Mouse (Mus musculus): ENCODE data around the gene Gjb6. TPM values are rescaled to one million over a fixed set of nuclear protein-coding genes. Genes with fewer than 3 reads are reported as not detected.

Gjb6 gene
- not detected for polyA plus RNA-seq (2014; fragmentation: Illumina TruSeq; extraction: RNeasy Lipid Tissue Mini Kit (QIAGEN cat#74804); ENCODE audit: low read depth, low replicate concordance)

DNA sequence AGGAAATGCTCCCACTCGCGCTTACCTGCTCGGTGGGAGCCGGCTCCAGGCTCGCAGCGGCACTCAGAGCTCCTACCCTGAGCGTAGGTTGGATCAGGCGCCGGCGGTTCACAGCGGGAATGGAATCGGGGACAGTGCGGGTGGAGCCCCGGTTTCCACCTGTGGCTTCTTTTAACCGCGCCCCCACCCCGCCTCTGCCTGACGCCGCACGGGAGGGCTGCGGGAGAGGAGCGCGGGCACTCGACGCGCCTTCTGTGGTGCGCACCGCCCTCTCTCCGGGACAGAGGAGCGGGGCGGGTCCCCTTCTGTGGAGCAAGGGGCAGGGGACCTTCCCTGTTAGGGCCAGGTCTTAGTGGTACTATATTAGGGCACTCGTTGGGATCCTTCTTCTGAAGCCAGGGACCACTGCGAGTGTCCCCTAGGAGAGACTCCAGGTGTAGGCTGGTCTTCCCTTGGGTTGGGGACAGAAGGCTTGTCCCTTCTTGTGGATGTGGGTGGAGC is at the start of gene Gjb6:
Gjb6 (minus strand) TSS at position 451 of the 501 bp plus-strand sequence.

GRCm38 (mm10) chr14:57115823-57116544 is 17.4 kb downstream of the Gjb6 start, which contains the start of gene Gm4491:
TSS of gene Gm4491 (minus strand) at chr14:57115883.

DNA sequence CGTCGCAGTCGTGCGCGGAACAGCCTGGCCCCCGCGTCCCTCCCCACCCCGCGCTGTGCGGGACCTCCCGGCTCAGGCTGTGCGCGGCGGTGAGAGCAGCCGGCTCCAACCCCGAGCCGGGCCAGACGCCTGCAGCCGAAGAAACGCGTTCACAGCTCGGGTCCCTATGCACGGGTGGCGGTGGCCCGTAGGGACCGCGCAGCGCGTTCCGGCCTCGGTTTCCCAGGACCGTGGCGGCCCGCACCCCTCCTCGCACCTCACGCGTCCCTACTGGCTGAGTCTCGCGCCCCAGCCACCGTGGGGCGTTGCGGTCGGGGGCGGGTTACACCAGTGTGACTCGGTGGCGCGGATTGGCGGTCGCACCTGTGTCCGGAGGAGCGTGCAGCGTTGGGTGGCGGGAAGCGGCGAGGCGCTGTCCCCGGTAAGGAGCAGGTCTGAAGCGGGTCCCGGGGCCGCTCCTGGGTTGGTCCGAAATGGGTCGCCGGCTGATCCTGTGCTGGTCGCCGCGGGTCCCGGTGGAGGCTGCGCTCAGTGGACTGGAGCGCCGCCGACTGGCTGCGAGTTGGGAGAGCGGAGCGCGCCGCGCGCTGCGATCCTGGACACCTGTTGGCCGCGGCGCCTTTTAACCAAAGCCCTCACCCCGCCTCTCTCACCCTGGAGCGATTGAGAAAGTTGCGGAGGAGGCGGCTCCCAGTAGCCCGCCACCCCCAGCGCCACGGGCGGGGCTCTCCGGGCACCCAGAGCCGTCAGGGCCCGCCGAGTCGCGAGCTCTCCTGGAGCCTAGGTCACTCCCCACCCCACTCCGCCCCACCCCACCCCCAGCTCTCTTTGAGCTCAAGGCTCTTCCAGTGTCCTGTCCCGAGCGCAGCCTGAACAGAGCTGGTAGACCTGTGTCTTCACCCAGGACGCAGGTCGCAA is 29.0 kb downstream of the Gjb6 start, which contains the start of gene Gjb2:
Gjb2 (minus strand) TSS at position 597 of the 918 bp plus-strand sequence.

Other genes starting within 250 kb of the Gjb6 start
- gene Zmym2, start 247.0 kb downstream of the Gjb6 start, polyA plus RNA-seq (2014; fragmentation: Illumina TruSeq; extraction: RNeasy Lipid Tissue Mini Kit (QIAGEN cat#74804); ENCODE audit: low read depth, low replicate concordance), result 112 TPM
- 0.65 TPM for gene Gja3, start 75.5 kb downstream of the Gjb6 start, polyA plus RNA-seq (2014; fragmentation: Illumina TruSeq; extraction: RNeasy Lipid Tissue Mini Kit (QIAGEN cat#74804); ENCODE audit: low read depth, low replicate concordance)
- 74.5 TPM for gene Gjb2, start 28.9 kb downstream of the Gjb6 start, polyA plus RNA-seq (2014; fragmentation: Illumina TruSeq; extraction: RNeasy Lipid Tissue Mini Kit (QIAGEN cat#74804); ENCODE audit: low read depth, low replicate concordance)
- gene Gm4491, start 17.7 kb downstream of the Gjb6 start, polyA plus RNA-seq (2014; fragmentation: Illumina TruSeq; extraction: RNeasy Lipid Tissue Mini Kit (QIAGEN cat#74804); ENCODE audit: low read depth, low replicate concordance), result not detected